ENCODE assay signal across 9 mouse cellular contexts in the genomic region with DNA sequence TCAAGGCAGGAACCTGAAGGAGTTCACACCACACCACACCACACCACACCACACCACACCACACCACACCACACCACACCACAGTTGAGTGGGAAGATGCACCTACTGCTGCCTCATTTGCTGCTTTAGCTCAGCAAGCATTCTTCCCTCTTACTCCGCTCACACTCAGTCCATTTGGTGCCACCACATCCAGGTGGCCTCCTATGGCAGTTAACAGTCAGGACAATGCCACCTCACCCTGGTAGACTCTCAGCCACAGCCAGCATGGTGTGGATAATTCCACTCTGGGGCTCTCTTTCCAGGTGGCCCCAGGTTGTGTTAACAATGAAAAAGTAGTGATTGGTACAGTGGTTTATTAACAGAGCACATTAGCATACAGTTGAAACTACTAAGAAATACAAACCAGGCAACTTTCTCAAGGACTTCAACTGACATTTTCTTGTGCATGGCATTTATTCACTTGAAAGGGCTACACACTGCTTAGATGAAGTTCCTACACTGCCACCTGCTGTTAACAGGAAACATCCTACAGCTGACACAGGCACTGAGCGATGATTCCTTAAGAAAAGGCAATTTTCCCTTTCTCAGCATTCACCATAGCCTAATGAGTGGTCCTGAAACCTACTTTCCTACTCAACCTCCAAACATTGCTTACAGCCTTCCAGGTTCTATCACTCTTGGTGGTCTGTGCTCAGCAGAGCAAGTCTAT. TPM values are rescaled to one million over a fixed set of nuclear protein-coding genes. Genes with fewer than 3 reads are reported as not detected.
DNase-seq lines count a peak whose midpoint lies in the region; ATAC-seq and TF ChIP-seq lines count a peak whose summit lies in the region.
"Had no signal": no experiment of that assay in that cellular context is flagged by ENCODE, and none has a peak within 500 bp of the region (broad histone marks: within the 10 kb centered on the region; RNA-seq: fewer than 3 reads in every experiment).

No protein-coding gene starts in this region.

- peaks cover 68% of the 10 kb centered on the region for H3K36me3 ChIP-seq in midbrain, embryonic 14.5 days (ENCODE audit: control insufficient read depth, insufficient read depth, low read length)
- peaks cover 73% of the 10 kb centered on the region for H3K36me3 ChIP-seq in midbrain, embryonic 10.5 days
- peaks cover 71% of the 10 kb centered on the region for H3K36me3 ChIP-seq in limb, embryonic 14.5 days (ENCODE audit: control insufficient read depth, insufficient read depth, low read length)

- no peak overlapping the region for H3K9ac ChIP-seq in midbrain, embryonic 14.5 days (replicated peaks; ENCODE audit: low read length)
- H3K9ac ChIP-seq in limb, embryonic 14.5 days (ENCODE audit: low read depth, low read length, severe bottlenecking): no peak overlapping the region

- peak; percentile 65; the same call in 1 of the 2 replicates for TF ChIP-seq CTCF in brain, embryonic 14.5 days (IDR thresholded peaks at IDR 0.05; ENCODE audit: borderline replicate concordance, extremely low read depth, insufficient read depth, insufficient read length)

- no peak for TF ChIP-seq POLR2A in brain, embryonic 14.5 days (IDR thresholded peaks at IDR 0.05; ENCODE audit: borderline replicate concordance, extremely low read depth, insufficient read depth, insufficient read length, poor library complexity, severe bottlenecking)
- no peak for TF ChIP-seq POLR2A in limb, embryonic 14.5 days (IDR thresholded peaks at IDR 0.05; ENCODE audit: borderline replicate concordance, extremely low read depth, insufficient read depth, insufficient read length)

- no peaks in the 10 kb centered on the region for H3K27me3 ChIP-seq in midbrain, embryonic 14.5 days (ENCODE audit: control insufficient read depth, insufficient read depth, low read length)
- no peaks in the 10 kb centered on the region for H3K27me3 ChIP-seq in midbrain, embryonic 10.5 days (ENCODE audit: low read depth, poor library complexity, severe bottlenecking)
- H3K27me3 ChIP-seq in limb, embryonic 14.5 days (ENCODE audit: control insufficient read depth, insufficient read depth, low read length): no peaks in the 10 kb centered on the region

- no peak overlapping the region for H3K4me2 ChIP-seq in midbrain, embryonic 14.5 days (ENCODE audit: low read length)
- H3K4me2 ChIP-seq in limb, embryonic 14.5 days (replicated peaks; ENCODE audit: low read depth, low read length, severe bottlenecking): no peak overlapping the region

- H3K27ac ChIP-seq in midbrain, embryonic 14.5 days (replicated peaks; ENCODE audit: low read depth, low read length): no peak overlapping the region
- no peak overlapping the region for H3K27ac ChIP-seq in midbrain, embryonic 10.5 days (replicated peaks)
- H3K27ac ChIP-seq in limb, embryonic 14.5 days (replicated peaks; ENCODE audit: low read depth, low read length): no peak overlapping the region

- no peaks in the 10 kb centered on the region for H3K9me3 ChIP-seq in midbrain, embryonic 14.5 days (ENCODE audit: control insufficient read depth, low read length)
- no peaks in the 10 kb centered on the region for H3K9me3 ChIP-seq in midbrain, embryonic 10.5 days (replicated peaks)
- H3K9me3 ChIP-seq in limb, embryonic 14.5 days (ENCODE audit: control insufficient read depth, low read length): no peaks in the 10 kb centered on the region

- peak; percentile 31 to 73 for DNase-seq in frontal cortex, adult 2 months (ENCODE audit: extremely low spot score in 1 of 2, low spot score in 1 of 2)
- no peak for DNase-seq in frontal cortex, postnatal 25 days (ENCODE audit: low spot score in 2 of 2)
- peak; percentile 86 for DNase-seq in midbrain, embryonic 14.5 days
- no peak for DNase-seq in midbrain, embryonic 10.5 days (ENCODE audit: low spot score)
- peak; percentile 82 for DNase-seq in brain, embryonic 14.5 days (ENCODE audit: low read depth)
- DNase-seq in limb, embryonic 14.5 days (ENCODE audit: low spot score): peak; percentile 72
- no peak for DNase-seq in cerebellum, postnatal 14 days
- DNase-seq in spleen, postnatal 4 days (ENCODE audit: low spot score in 2 of 2): no peak

- no peak overlapping the region for H3K4me3 ChIP-seq in midbrain, embryonic 14.5 days (replicated peaks; ENCODE audit: low read depth, low read length)
- no peak overlapping the region for H3K4me3 ChIP-seq in midbrain, embryonic 10.5 days
- no peak overlapping the region for H3K4me3 ChIP-seq in limb, embryonic 14.5 days (replicated peaks; ENCODE audit: low read length)
- H3K4me3 ChIP-seq: myocyte had no signal

- ATAC-seq in midbrain, embryonic 14.5 days (ENCODE audit: low FRiP score, low TSS enrichment): no peak
- ATAC-seq in limb, embryonic 14.5 days (ENCODE audit: low FRiP score, low read depth): no peak

- WGBS in midbrain, embryonic 14.5 days: 82% methylated on average over 2 of the region's 2 CpGs
- 81% methylated on average over 2 of the region's 2 CpGs for WGBS in midbrain, embryonic 10.5 days
- 65% methylated on average over 2 of the region's 2 CpGs for WGBS in limb, embryonic 14.5 days

- no peaks in the 10 kb centered on the region for H3K4me1 ChIP-seq in midbrain, embryonic 14.5 days (ENCODE audit: control insufficient read depth, insufficient read depth, low read length)
- H3K4me1 ChIP-seq in midbrain, embryonic 10.5 days: no peaks in the 10 kb centered on the region
- no peaks in the 10 kb centered on the region for H3K4me1 ChIP-seq in limb, embryonic 14.5 days (ENCODE audit: control insufficient read depth, insufficient read depth, low read length)

RNA-seq across cellular contexts. Expression of a gene that starts 12.5 kb away (rescaled TPM):
- 36.5 and 41.1 TPM in 2 replicates for polyA plus RNA-seq in frontal cortex, adult 2 months (2012; rRNA removed)
- 56.0 and 76.2 TPM in 2 replicates for polyA plus RNA-seq in midbrain, embryonic 14.5 days (2014; fragmentation: Nextera tagmentation; extraction: Ambion mirVana)
- 38.9 and 45.7 TPM in 2 replicates for polyA plus RNA-seq in midbrain, embryonic 10.5 days (2016; fragmentation: Nextera tagmentation; extraction: Ambion mirVana)
- polyA plus RNA-seq in brain, embryonic 14.5 days (2012; rRNA removed): 44.0 and 52.4 TPM in 2 replicates
- polyA plus RNA-seq in limb, embryonic 14.5 days (2012; rRNA removed): 41.3 TPM in 2 replicates
- 52.8 and 55.6 TPM in 2 replicates for polyA plus RNA-seq in limb, embryonic 14.5 days (2014; fragmentation: Nextera tagmentation; extraction: Ambion mirVana)

RNA-seq across cellular contexts. Expression of a gene that starts 36.8 kb away (rescaled TPM):
- polyA plus RNA-seq in frontal cortex, adult 2 months (2012; rRNA removed): 62.7 and 69.5 TPM in 2 replicates
- polyA plus RNA-seq in midbrain, embryonic 14.5 days (2014; fragmentation: Nextera tagmentation; extraction: Ambion mirVana): 37.9 and 48.1 TPM in 2 replicates
- 43.5 and 52.9 TPM in 2 replicates for polyA plus RNA-seq in midbrain, embryonic 10.5 days (2016; fragmentation: Nextera tagmentation; extraction: Ambion mirVana)
- 37.4 and 48.2 TPM in 2 replicates for polyA plus RNA-seq in brain, embryonic 14.5 days (2012; rRNA removed)
- 83.3 and 91.0 TPM in 2 replicates for polyA plus RNA-seq in limb, embryonic 14.5 days (2012; rRNA removed)
- 94.0 and 105 TPM in 2 replicates for polyA plus RNA-seq in limb, embryonic 14.5 days (2014; fragmentation: Nextera tagmentation; extraction: Ambion mirVana)

Comparison
In these comparisons a context has a peak if more than half of its experiments do, and no peak if none do; other contexts are left out.
1. DNase-seq: peak in frontal cortex, adult 2 months (2 of 2), midbrain, embryonic 14.5 days (single experiment), brain, embryonic 14.5 days (single experiment) and limb, embryonic 14.5 days (single experiment); none in frontal cortex, postnatal 25 days (0 of 2), midbrain, embryonic 10.5 days (single experiment), cerebellum, postnatal 14 days (0 of 2) and spleen, postnatal 4 days (0 of 2).